Mouse (Mus musculus) intestine, embryonic 16.5 days (tissue): ENCODE results near the gene Mov10l1. TPM values are rescaled to one million over a fixed set of nuclear protein-coding genes. Genes with fewer than 3 reads are reported as not detected.

Experiments used
- ATAC-seq: fragments of 200-750 bp; cut with Nextera tagmentation; 2 replicates; pipeline ENCODE4 v1.8.0; 2017; ENCODE audit warnings: moderate TSS enrichment, moderate library complexity
- H3K27ac ChIP-seq: fragments of 300-500 bp; sonication (generic); 2 replicates; pipeline ENCODE4 v1.5.1; 2014; ENCODE audit warnings: mild to moderate bottlenecking, low read length
- H3K27me3 ChIP-seq: fragments of 300-500 bp; sonication (generic); replicated peaks from 2 replicates; pipeline ENCODE4 v1.6.1; 2014; ENCODE audit warnings: low read length, control low read depth, mixed read lengths; ENCODE audit not compliant: control insufficient read depth, insufficient read depth
- H3K36me3 ChIP-seq: fragments of 300-500 bp; sonication (generic); 2 replicates; pipeline ENCODE4 v1.6.1; 2014; ENCODE audit warnings: low read length, control low read depth; ENCODE audit not compliant: control insufficient read depth, insufficient read depth
- H3K4me1 ChIP-seq: fragments of 300-500 bp; sonication (generic); 2 replicates; pipeline ENCODE4 v1.6.1; 2014; ENCODE audit warnings: low read length, control low read depth, mixed read lengths; ENCODE audit not compliant: control insufficient read depth, insufficient read depth
- H3K4me2 ChIP-seq: fragments of 300-500 bp; sonication (generic); 2 replicates; pipeline ENCODE4 v1.6.1; 2014; ENCODE audit warnings: low read depth, low read length, control low read depth
- H3K4me3 ChIP-seq: fragments of 300-500 bp; sonication (generic); 2 replicates; pipeline ENCODE4 v1.5.1; 2014; ENCODE audit warnings: mild to moderate bottlenecking, low read length
- H3K9ac ChIP-seq: fragments of 300-500 bp; sonication (generic); 2 replicates; pipeline ENCODE4 v1.6.1; 2014; ENCODE audit warnings: low read depth, low read length
- H3K9me3 ChIP-seq: fragments of 300-500 bp; sonication (generic); 2 replicates; pipeline ENCODE4 v1.6.1; 2016; ENCODE audit warnings: low read length, control low read depth; ENCODE audit not compliant: control insufficient read depth
- WGBS: fragments of 180-500 bp; shearing (Covaris S2); extraction: QIAGEN DNeasy Blood & Tissue Kit; methylation state at CpG from one replicate; pipeline ENCODE4 v1.1.7; 2014; 5-methylcytosine and 5-hydroxymethylcytosine counted together
- polyA plus RNA-seq: library from polyadenylated mRNA; unstranded; fragments of >200 nt; fragmentation: Nextera tagmentation; extraction: Ambion mirVana; gene quantifications from 2 replicates; pipeline ENCODE4 v1.2.1, GENCODE M21; 2015

The Mov10l1 gene
- polyA plus RNA-seq, 1 experiment from 2014 or later = not detected

- no peak overlapping the region for H3K9ac ChIP-seq
- no peaks in the 10 kb centered on the region for H3K36me3 ChIP-seq
- WGBS = 86% methylated on average over 6 of the region's 6 CpGs
- H3K4me2 ChIP-seq = no peak overlapping the region
- H3K27ac ChIP-seq = no peak overlapping the region
- peaks cover 17% of the 10 kb centered on the region; the same call in 1 of the 2 replicates for H3K27me3 ChIP-seq
- H3K9me3 ChIP-seq = no peaks in the 10 kb centered on the region
- H3K4me1 ChIP-seq = 0 out of 2 replicates have a peak, but pooled peaks cover 5% of the 10 kb centered on the region
- ATAC-seq = no peak
- no peak overlapping the region for H3K4me3 ChIP-seq
Observed at GRCm38 (mm10) chr15:88955342-88955741, 27.4 kb upstream of the Mov10l1 start.

GRCm38 (mm10) chr15:88957522-88957921 lies 25.2 kb upstream of the Mov10l1 start:
- H3K27ac ChIP-seq = no peak overlapping the region
- H3K4me3 ChIP-seq = no peak overlapping the region
- H3K4me1 ChIP-seq = 0 out of 2 replicates have a peak, but pooled peaks cover 5% of the 10 kb centered on the region
- no peaks in the 10 kb centered on the region for H3K9me3 ChIP-seq
- ATAC-seq = no peak
- no peaks in the 10 kb centered on the region for H3K36me3 ChIP-seq
- 84% methylated on average over 4 of the region's 4 CpGs for WGBS
- peaks cover 17% of the 10 kb centered on the region; the same call in 1 of the 2 replicates for H3K27me3 ChIP-seq
- H3K4me2 ChIP-seq = no peak overlapping the region
- H3K9ac ChIP-seq = no peak overlapping the region

- Histone ChIP-seq H3K4me3 (no peak overlapping the region), H3K4me2 (no peak overlapping the region), H3K36me3 (no peaks in the 10 kb centered on the region), H3K4me1 (no peaks in the 10 kb centered on the region), H3K27me3 (no peaks in the 10 kb centered on the region), H3K9me3 (no peaks in the 10 kb centered on the region), H3K9ac (no peak overlapping the region), H3K27ac (no peak overlapping the region)
- no peak for ATAC-seq
- 89% methylated on average over 2 of the region's 2 CpGs for WGBS
Observed at GRCm38 (mm10) chr15:88964070-88964578, 18.6 kb upstream of the Mov10l1 start.

GRCm38 (mm10) chr15:88972300-88972699 lies 10.4 kb upstream of the Mov10l1 start:
- no peaks in the 10 kb centered on the region for H3K36me3 ChIP-seq
- no peaks in the 10 kb centered on the region for H3K27me3 ChIP-seq
- WGBS = 84% methylated on average over 4 of the region's 4 CpGs
- H3K4me2 ChIP-seq = no peak overlapping the region
- H3K9me3 ChIP-seq = no peaks in the 10 kb centered on the region
- no peak for ATAC-seq
- no peaks in the 10 kb centered on the region for H3K4me1 ChIP-seq
- H3K9ac ChIP-seq = no peak overlapping the region
- H3K27ac ChIP-seq = no peak overlapping the region
- no peak overlapping the region for H3K4me3 ChIP-seq

GRCm38 (mm10) chr15:88978281-88979137 lies 4.2 kb upstream of the Mov10l1 start, which contains the start of gene Mlc1:
TSS of gene Mlc1 (minus strand) at chr15:88979007.
- no peak within 1 kb of the TSS for H3K4me2 ChIP-seq
- H3K27me3 ChIP-seq = no peaks in the 10 kb centered on the region
- no peak within 1 kb of the TSS for H3K27ac ChIP-seq
- 74% methylated on average over 10 of the region's 10 CpGs for WGBS
- H3K4me1 ChIP-seq = no peaks in the 10 kb centered on the region
- no peak within 1 kb of the TSS for H3K4me3 ChIP-seq
- no peak within 1 kb of the TSS for H3K9ac ChIP-seq
- no peaks in the 10 kb centered on the region for H3K9me3 ChIP-seq
- H3K36me3 ChIP-seq = no peaks in the 10 kb centered on the region
- no peak for ATAC-seq

- Histone ChIP-seq H3K9ac (no peak overlapping the region), H3K27me3 (no peaks in the 10 kb centered on the region), H3K36me3 (no peaks in the 10 kb centered on the region), H3K4me2 (no peak overlapping the region), H3K4me1 (no peaks in the 10 kb centered on the region), H3K4me3 (no peak overlapping the region), H3K27ac (no peak overlapping the region), H3K9me3 (no peaks in the 10 kb centered on the region)
- ATAC-seq = no peak
- WGBS = 66% methylated on average over 3 of the region's 3 CpGs
Observed at GRCm38 (mm10) chr15:88979138-88979446, 3.6 kb upstream of the Mov10l1 start.

GRCm38 (mm10) chr15:88989236-88989635 lies 6.5 kb downstream of the Mov10l1 start:
- Histone ChIP-seq H3K4me1 (no peaks in the 10 kb centered on the region), H3K9ac (no peak overlapping the region), H3K27ac (no peak overlapping the region), H3K27me3 (no peaks in the 10 kb centered on the region), H3K9me3 (no peaks in the 10 kb centered on the region), H3K4me2 (no peak overlapping the region), H3K36me3 (no peaks in the 10 kb centered on the region), H3K4me3 (no peak overlapping the region)
- ATAC-seq = no peak
- WGBS = 48% methylated on average over 2 of the region's 2 CpGs

- WGBS = 74% methylated on average over 8 of the region's 8 CpGs
Observed at GRCm38 (mm10) chr15:88998636-88999035, 15.9 kb downstream of the Mov10l1 start.

GRCm38 (mm10) chr15:88999124-88999523 lies 16.4 kb downstream of the Mov10l1 start:
- whole genome bisulfite sequencing = 81% methylated on average over 2 of the region's 2 CpGs

More at GRCm38 (mm10) chr15:88998636-88999035, 15.9 kb downstream of the Mov10l1 start:
- H3K9me3 ChIP-seq = no peaks in the 10 kb centered on the region
- H3K9ac ChIP-seq = no peak overlapping the region
- no peak for ATAC-seq
- no peak overlapping the region for H3K4me3 ChIP-seq
- no peaks in the 10 kb centered on the region for H3K4me1 ChIP-seq
- no peak overlapping the region for H3K27ac ChIP-seq
- H3K36me3 ChIP-seq = no peaks in the 10 kb centered on the region
- no peak overlapping the region for H3K4me2 ChIP-seq
- H3K27me3 ChIP-seq = no peaks in the 10 kb centered on the region

More at GRCm38 (mm10) chr15:88999124-88999523, 16.4 kb downstream of the Mov10l1 start:
- H3K36me3 ChIP-seq = no peaks in the 10 kb centered on the region
- H3K27me3 ChIP-seq = no peaks in the 10 kb centered on the region
- no peak for ATAC-seq
- no peaks in the 10 kb centered on the region for H3K9me3 ChIP-seq
- H3K27ac ChIP-seq = no peak overlapping the region
- no peak overlapping the region for H3K4me2 ChIP-seq
- no peak overlapping the region for H3K9ac ChIP-seq
- no peak overlapping the region for H3K4me3 ChIP-seq
- H3K4me1 ChIP-seq = no peaks in the 10 kb centered on the region
